Mouse (Mus musculus): ENCODE measurements around the gene Ttc25. TPM values are rescaled to one million over a fixed set of nuclear protein-coding genes. Genes with fewer than 3 reads are reported as not detected.

Ttc25 gene
- polyA plus RNA-seq, 1 experiment from 2014 or later, result 2.7 TPM

DNA sequence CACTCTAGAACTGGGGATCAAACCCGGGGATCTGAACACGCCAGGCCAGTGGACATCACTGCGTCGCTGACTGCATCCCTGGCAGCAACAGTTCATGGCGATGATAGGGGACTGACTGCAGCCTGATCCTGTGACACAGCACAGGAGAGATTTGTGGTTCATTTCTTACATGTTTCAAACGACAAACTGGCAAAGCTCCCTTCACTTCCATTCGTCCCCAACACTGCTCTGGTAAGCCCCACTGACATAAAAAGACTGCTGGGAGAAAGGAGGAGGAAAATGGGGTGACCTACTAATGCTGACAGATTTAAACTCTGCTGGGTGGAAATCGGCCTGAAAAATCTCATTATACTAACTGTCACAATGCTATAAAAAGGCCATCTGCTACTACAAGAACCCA lies 58.4 kb downstream of the Ttc25 start:
- Histone ChIP-seq H3K27me3 (ENCODE audit: control insufficient read depth, insufficient read depth, low read length) (no peaks in the 10 kb centered on the region), H3K4me3 (replicated peaks; ENCODE audit: low read length) (no peak overlapping the region), H3K36me3 (replicated peaks; ENCODE audit: control insufficient read depth, insufficient read depth) (peaks cover 34% of the 10 kb centered on the region), H3K4me2 (replicated peaks) (no peak overlapping the region), H3K9me3 (ENCODE audit: control insufficient read depth, low read length) (no peaks in the 10 kb centered on the region), H3K9ac (no peak overlapping the region), H3K27ac (0 out of 2 replicates have a peak overlapping the region, but pooled peaks have one; percentile 32), H3K4me1 (replicated peaks; ENCODE audit: control insufficient read depth, insufficient read depth, low read length) (peaks cover 6% of the 10 kb centered on the region; the same call in 1 of the 2 replicates)
- ATAC-seq (ENCODE audit: low FRiP score) (no peak), DNase-seq (ENCODE audit: low spot score) (no peak)
- WGBS, result 83% methylated on average over 8 of the region's 8 CpGs

DNA sequence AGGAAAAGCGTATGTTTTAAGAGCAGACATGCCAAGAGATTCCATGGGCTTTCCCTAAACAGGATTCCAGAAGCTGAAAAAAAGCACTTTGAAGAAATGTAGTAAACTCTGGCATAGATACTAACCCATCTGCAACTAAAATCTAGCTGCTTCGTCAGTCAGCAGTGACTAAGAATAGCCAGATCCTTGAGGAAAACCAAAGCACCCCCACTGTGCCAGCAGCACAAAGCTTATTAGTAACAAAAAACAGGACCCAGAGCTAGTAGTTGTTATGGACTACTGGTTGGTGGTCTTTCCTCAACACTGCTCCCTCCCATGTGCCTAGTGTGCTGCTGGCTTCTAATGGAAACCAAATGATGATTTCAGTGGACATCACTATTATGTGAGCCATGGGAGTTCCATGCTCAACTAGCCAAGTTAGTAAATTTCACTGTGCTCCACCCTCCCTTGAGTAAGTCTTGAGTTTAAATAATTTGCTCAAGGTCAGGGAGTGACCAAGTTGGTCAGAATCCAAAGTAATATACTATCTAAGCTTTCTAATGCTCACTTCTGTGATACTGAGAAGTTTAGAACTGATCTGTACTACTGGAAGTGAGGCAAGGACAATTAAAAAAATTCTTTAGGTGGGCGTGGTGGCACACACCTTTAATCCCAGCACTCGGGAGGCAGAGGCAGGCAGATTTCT lies 59.1 kb downstream of the Ttc25 start:
- Histone ChIP-seq H3K27me3 (ENCODE audit: control insufficient read depth, insufficient read depth, low read length) (no peaks in the 10 kb centered on the region), H3K27ac (no peak overlapping the region), H3K4me2 (replicated peaks) (no peak overlapping the region), H3K4me3 (replicated peaks; ENCODE audit: low read length) (no peak overlapping the region), H3K9ac (no peak overlapping the region), H3K36me3 (replicated peaks; ENCODE audit: control insufficient read depth, insufficient read depth) (peaks cover 27% of the 10 kb centered on the region), H3K9me3 (ENCODE audit: control insufficient read depth, low read length) (no peaks in the 10 kb centered on the region), H3K4me1 (replicated peaks; ENCODE audit: control insufficient read depth, insufficient read depth, low read length) (peaks cover 6% of the 10 kb centered on the region; the same call in 1 of the 2 replicates)
- WGBS, result 88% methylated on average over 4 of the region's 4 CpGs
- ATAC-seq (ENCODE audit: low FRiP score), result no peak
- DNase-seq (ENCODE audit: low spot score), result no peak

GRCm38 (mm10) chr11:100605451-100605850 lies 60.0 kb downstream of the Ttc25 start:
- no peak for ATAC-seq (ENCODE audit: low FRiP score)
- WGBS, result 79% methylated on average over 10 of the region's 10 CpGs
- H3K27ac ChIP-seq, result peak overlapping the region; percentile 26; the same call in 1 of the 2 replicates

GRCm38 (mm10) chr11:100607121-100607520 lies 61.7 kb downstream of the Ttc25 start:
- Histone ChIP-seq H3K9ac (no peak overlapping the region), H3K36me3 (replicated peaks; ENCODE audit: control insufficient read depth, insufficient read depth) (peaks cover 7% of the 10 kb centered on the region), H3K4me2 (replicated peaks) (no peak overlapping the region), H3K4me1 (replicated peaks; ENCODE audit: control insufficient read depth, insufficient read depth, low read length) (peaks cover 12% of the 10 kb centered on the region; the same call in 1 of the 2 replicates), H3K4me3 (replicated peaks; ENCODE audit: low read length) (no peak overlapping the region), H3K27me3 (ENCODE audit: control insufficient read depth, insufficient read depth, low read length) (no peaks in the 10 kb centered on the region), H3K27ac (no peak overlapping the region), H3K9me3 (ENCODE audit: control insufficient read depth, low read length) (no peaks in the 10 kb centered on the region)
- DNase-seq (ENCODE audit: low spot score) (no peak), ATAC-seq (ENCODE audit: low FRiP score) (no peak)
- 91% methylated on average over 6 of the region's 6 CpGs for WGBS

More at GRCm38 (mm10) chr11:100605451-100605850, 60.0 kb downstream of the Ttc25 start:
- Histone ChIP-seq H3K9ac (no peak overlapping the region), H3K4me3 (replicated peaks; ENCODE audit: low read length) (no peak overlapping the region), H3K36me3 (replicated peaks; ENCODE audit: control insufficient read depth, insufficient read depth) (peaks cover 17% of the 10 kb centered on the region), H3K27me3 (ENCODE audit: control insufficient read depth, insufficient read depth, low read length) (no peaks in the 10 kb centered on the region), H3K9me3 (ENCODE audit: control insufficient read depth, low read length) (no peaks in the 10 kb centered on the region), H3K4me1 (replicated peaks; ENCODE audit: control insufficient read depth, insufficient read depth, low read length) (peaks cover 9% of the 10 kb centered on the region; the same call in 1 of the 2 replicates), H3K4me2 (replicated peaks) (no peak overlapping the region)
- no peak for DNase-seq (ENCODE audit: low spot score)

DNA sequence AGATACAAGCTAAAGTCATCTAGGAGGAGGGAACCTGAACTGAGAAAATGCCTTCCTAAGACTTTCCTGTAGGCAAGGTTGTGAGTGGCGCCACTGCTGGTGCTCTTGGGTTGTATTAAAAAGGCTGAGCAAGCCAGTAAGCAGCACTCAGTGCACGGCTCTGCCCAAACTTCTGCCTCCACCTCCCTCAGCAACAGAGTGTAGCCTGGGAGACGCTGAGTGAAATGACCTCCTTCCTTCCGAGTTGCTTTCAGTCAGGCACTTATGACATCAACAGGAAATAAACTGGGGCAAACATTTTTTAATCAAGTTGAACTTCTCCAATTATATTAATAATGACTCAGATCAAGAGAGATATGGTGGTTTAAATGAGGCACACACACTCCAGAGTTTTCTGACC lies 63.4 kb downstream of the Ttc25 start:
- ATAC-seq (ENCODE audit: low FRiP score), result no peak
- Histone ChIP-seq H3K4me2 (replicated peaks) (no peak overlapping the region), H3K4me3 (replicated peaks; ENCODE audit: low read length) (no peak overlapping the region), H3K27ac (no peak overlapping the region), H3K9me3 (ENCODE audit: control insufficient read depth, low read length) (no peaks in the 10 kb centered on the region), H3K36me3 (replicated peaks; ENCODE audit: control insufficient read depth, insufficient read depth) (0 out of 2 replicates have a peak, but pooled peaks cover 6% of the 10 kb centered on the region), H3K4me1 (replicated peaks; ENCODE audit: control insufficient read depth, insufficient read depth, low read length) (peaks cover 10% of the 10 kb centered on the region; the same call in 1 of the 2 replicates), H3K9ac (no peak overlapping the region), H3K27me3 (ENCODE audit: control insufficient read depth, insufficient read depth, low read length) (no peaks in the 10 kb centered on the region)
- 74% methylated on average over 4 of the region's 4 CpGs for WGBS
- DNase-seq (ENCODE audit: low spot score), result no peak

- WGBS, result 89% methylated on average over 5 of the region's 5 CpGs
Observed at GRCm38 (mm10) chr11:100609355-100609996, 64.1 kb downstream of the Ttc25 start.

DNA sequence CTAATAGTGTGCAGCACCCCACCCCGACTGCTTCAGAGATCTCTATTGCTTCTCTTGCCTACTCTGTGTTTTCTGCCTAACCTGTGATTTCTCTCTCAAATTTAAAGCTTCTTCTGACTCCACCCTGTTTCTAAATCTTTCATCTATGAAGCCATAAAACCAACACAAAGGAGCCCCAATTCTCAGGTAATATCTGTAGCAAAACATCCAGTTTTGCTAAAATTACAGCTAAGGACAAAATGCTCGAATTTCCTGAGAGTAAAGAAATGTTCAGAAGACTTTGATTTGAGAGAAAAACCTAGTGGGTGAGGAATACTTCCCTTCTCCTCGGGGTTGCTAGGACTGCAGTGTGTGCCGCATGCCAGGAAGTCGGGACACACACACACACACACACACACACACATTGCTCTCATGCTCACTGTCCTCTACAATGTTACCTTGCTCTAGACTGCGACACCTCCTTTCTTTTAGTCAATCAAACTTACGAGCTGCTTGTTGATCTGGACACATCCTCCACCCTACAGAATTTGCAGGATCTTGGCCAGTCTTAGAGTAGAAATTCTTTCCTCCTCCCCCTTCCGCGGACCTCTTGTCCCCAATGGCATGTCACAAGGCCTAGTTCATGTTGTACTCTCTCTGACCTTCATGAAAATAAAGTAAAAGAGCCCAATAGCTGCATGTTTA lies 64.7 kb downstream of the Ttc25 start:
- Histone ChIP-seq H3K27me3 (ENCODE audit: control insufficient read depth, insufficient read depth, low read length) (no peaks in the 10 kb centered on the region), H3K36me3 (replicated peaks; ENCODE audit: control insufficient read depth, insufficient read depth) (0 out of 2 replicates have a peak, but pooled peaks cover 6% of the 10 kb centered on the region), H3K27ac (peak overlapping the region; percentile 43; the same call in 1 of the 2 replicates), H3K9me3 (ENCODE audit: control insufficient read depth, low read length) (no peaks in the 10 kb centered on the region), H3K4me1 (replicated peaks; ENCODE audit: control insufficient read depth, insufficient read depth, low read length) (0 out of 2 replicates have a peak, but pooled peaks cover 6% of the 10 kb centered on the region), H3K9ac (no peak overlapping the region), H3K4me2 (replicated peaks) (no peak overlapping the region), H3K4me3 (replicated peaks; ENCODE audit: low read length) (no peak overlapping the region)
- DNase-seq (ENCODE audit: low spot score), result no peak
- ATAC-seq (ENCODE audit: low FRiP score), result no peak
- WGBS, result 85% methylated on average over 9 of the region's 9 CpGs

More at GRCm38 (mm10) chr11:100609355-100609996, 64.1 kb downstream of the Ttc25 start:
- Histone ChIP-seq H3K4me3 (replicated peaks; ENCODE audit: low read length) (no peak overlapping the region), H3K27ac (peak overlapping the region; percentile 43), H3K9ac (no peak overlapping the region), H3K27me3 (ENCODE audit: control insufficient read depth, insufficient read depth, low read length) (no peaks in the 10 kb centered on the region), H3K36me3 (replicated peaks; ENCODE audit: control insufficient read depth, insufficient read depth) (0 out of 2 replicates have a peak, but pooled peaks cover 6% of the 10 kb centered on the region), H3K4me2 (replicated peaks) (no peak overlapping the region), H3K9me3 (ENCODE audit: control insufficient read depth, low read length) (no peaks in the 10 kb centered on the region), H3K4me1 (replicated peaks; ENCODE audit: control insufficient read depth, insufficient read depth, low read length) (peaks cover 6% of the 10 kb centered on the region; the same call in 1 of the 2 replicates)
- no peak for ATAC-seq (ENCODE audit: low FRiP score)
- DNase-seq (ENCODE audit: low spot score), result no peak

DNA sequence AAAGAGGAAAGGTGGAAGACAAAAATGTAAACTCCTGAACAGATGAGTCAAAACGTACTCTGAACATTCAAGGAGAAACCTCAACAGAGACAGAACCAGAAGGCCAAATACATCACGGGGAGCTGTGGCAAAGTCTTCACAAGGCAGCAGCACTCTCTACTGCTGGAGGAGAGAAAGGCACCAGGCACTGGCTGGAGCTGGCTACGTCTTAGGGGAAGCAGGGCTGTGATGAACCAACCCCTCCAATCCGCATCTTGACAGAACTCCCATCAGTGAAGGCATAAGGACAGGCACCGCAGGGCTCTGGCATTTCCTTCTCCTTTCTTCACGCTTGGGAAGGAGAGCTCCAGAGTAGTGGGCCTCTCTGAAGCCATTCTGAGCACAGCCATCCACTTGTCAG lies 66.2 kb downstream of the Ttc25 start:
- Histone ChIP-seq H3K36me3 (replicated peaks; ENCODE audit: control insufficient read depth, insufficient read depth) (peaks cover 12% of the 10 kb centered on the region; the same call in 1 of the 2 replicates), H3K9me3 (ENCODE audit: control insufficient read depth, low read length) (no peaks in the 10 kb centered on the region)
- no peak for ATAC-seq (ENCODE audit: low FRiP score)

DNA sequence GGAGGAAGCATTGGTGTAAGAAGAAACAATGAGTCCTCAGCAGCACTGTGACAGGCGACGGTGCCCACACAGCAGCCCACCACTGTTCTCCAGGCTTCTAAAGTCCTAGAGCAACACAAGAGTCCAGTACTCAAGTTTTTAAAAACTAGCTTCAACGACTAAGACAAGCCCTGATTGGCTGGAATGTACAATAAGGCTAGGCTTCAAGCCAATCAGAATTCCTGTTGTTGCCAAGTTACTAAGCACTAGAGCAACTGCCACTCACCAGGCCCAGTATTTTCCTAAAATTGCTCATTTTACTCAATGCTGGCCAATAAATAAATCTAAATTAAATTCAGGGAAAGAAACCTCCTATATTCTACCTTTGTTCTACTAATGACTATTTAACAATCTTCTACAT lies 67.8 kb downstream of the Ttc25 start:
- DNase-seq (ENCODE audit: low spot score) (peak; percentile 62), ATAC-seq (ENCODE audit: low FRiP score) (no peak)
- no peaks in the 10 kb centered on the region for H3K27me3 ChIP-seq (ENCODE audit: control insufficient read depth, insufficient read depth, low read length)
- H3K27ac ChIP-seq, result no peak overlapping the region
- peaks cover 12% of the 10 kb centered on the region; the same call in 1 of the 2 replicates for H3K36me3 ChIP-seq (replicated peaks; ENCODE audit: control insufficient read depth, insufficient read depth)
- H3K9ac ChIP-seq, result no peak overlapping the region
- WGBS, result 90% methylated on average over 3 of the region's 3 CpGs
- H3K4me3 ChIP-seq (replicated peaks; ENCODE audit: low read length), result no peak overlapping the region
- no peaks in the 10 kb centered on the region for H3K9me3 ChIP-seq (ENCODE audit: control insufficient read depth, low read length)
- H3K4me1 ChIP-seq (replicated peaks; ENCODE audit: control insufficient read depth, insufficient read depth, low read length), result peaks cover 15% of the 10 kb centered on the region
- no peak overlapping the region for H3K4me2 ChIP-seq (replicated peaks)

More for the DNA sequence above, 66.2 kb downstream of the Ttc25 start:
- Histone ChIP-seq H3K4me1 (replicated peaks; ENCODE audit: control insufficient read depth, insufficient read depth, low read length) (0 out of 2 replicates have a peak, but pooled peaks cover 6% of the 10 kb centered on the region), H3K27me3 (ENCODE audit: control insufficient read depth, insufficient read depth, low read length) (no peaks in the 10 kb centered on the region), H3K4me2 (replicated peaks) (no peak overlapping the region), H3K9ac (no peak overlapping the region), H3K27ac (no peak overlapping the region), H3K4me3 (replicated peaks; ENCODE audit: low read length) (no peak overlapping the region)
- no peak for DNase-seq (ENCODE audit: low spot score)
- WGBS, result 82% methylated on average over 6 of the region's 6 CpGs

All from hindbrain, embryonic 14.5 days (tissue).